ENCODE assay signal across 8 mouse cellular contexts in genomic region chr19:46045696-46046311, GRCm38 (mm10). TPM values are rescaled to one million over a fixed set of nuclear protein-coding genes. Genes with fewer than 3 reads are reported as not detected.
A peak's percentile ranks its signal among the peaks of the same experiment; 100 is the strongest.
DNase-seq lines count a peak whose midpoint lies in the region; ATAC-seq and TF ChIP-seq lines count a peak whose summit lies in the region.

No protein-coding gene starts in this region.

- no peak for TF ChIP-seq RAD21 in MEL (IDR thresholded peaks at IDR 0.05; ENCODE audit: low read depth, low read length)

- no peaks in the 10 kb centered on the region for H3K9me3 ChIP-seq in MEL (replicated peaks; ENCODE audit: insufficient read depth, low read length)
- no peaks in the 10 kb centered on the region for H3K9me3 ChIP-seq in intestine, postnatal 0 days (ENCODE audit: control insufficient read depth)
- no peaks in the 10 kb centered on the region for H3K9me3 ChIP-seq in liver, embryonic 15.5 days (replicated peaks)
- no peaks in the 10 kb centered on the region for H3K9me3 ChIP-seq in neural tube, embryonic 13.5 days

- H3K4me3 ChIP-seq in MEL (ENCODE audit: control insufficient read depth in 1 of 2, insufficient read depth in 1 of 2, low read depth in 2 of 2, low read length in 2 of 2), result peak overlapping the region; percentile 76 to 95
- H3K4me3 ChIP-seq in intestine, postnatal 0 days (ENCODE audit: low read depth, low read length), result peak overlapping the region; percentile 87
- H3K4me3 ChIP-seq in liver, embryonic 15.5 days (replicated peaks), result peak overlapping the region; percentile 89
- H3K4me3 ChIP-seq in neural tube, embryonic 13.5 days, result peak overlapping the region; percentile 95

- H3K4me1 ChIP-seq in MEL (ENCODE audit: control insufficient read depth in 1 of 2, insufficient read depth in 2 of 2, low read length in 2 of 2), result peaks cover 22 to 48% of the 10 kb centered on the region in 2 experiments
- H3K4me1 ChIP-seq in intestine, postnatal 0 days (replicated peaks; ENCODE audit: control insufficient read depth, insufficient read depth, low read length), result peaks cover 2% of the 10 kb centered on the region; the same call in 1 of the 2 replicates
- H3K4me1 ChIP-seq in liver, embryonic 15.5 days (replicated peaks), result peaks cover 60% of the 10 kb centered on the region
- peaks cover 51% of the 10 kb centered on the region for H3K4me1 ChIP-seq in neural tube, embryonic 13.5 days (replicated peaks)

- peaks cover 0 to 37% of the 10 kb centered on the region in 2 experiments; a peak in 2 of 4 replicates for H3K36me3 ChIP-seq in MEL (ENCODE audit: control insufficient read depth in 1 of 2, insufficient read depth in 2 of 2, low read length in 2 of 2)
- no peaks in the 10 kb centered on the region for H3K36me3 ChIP-seq in intestine, postnatal 0 days (ENCODE audit: control insufficient read depth, insufficient read depth)
- no peaks in the 10 kb centered on the region for H3K36me3 ChIP-seq in liver, embryonic 15.5 days (replicated peaks)
- no peaks in the 10 kb centered on the region for H3K36me3 ChIP-seq in neural tube, embryonic 13.5 days

- H3K27me3 ChIP-seq in MEL (ENCODE audit: control insufficient read depth in 1 of 2, insufficient read depth in 2 of 2, low read length in 2 of 2), result no peaks in the 10 kb centered on the region
- H3K27me3 ChIP-seq in intestine, postnatal 0 days (replicated peaks; ENCODE audit: control insufficient read depth, insufficient read depth, low read length), result no peaks in the 10 kb centered on the region
- H3K27me3 ChIP-seq in liver, embryonic 15.5 days, result peaks cover 31% of the 10 kb centered on the region
- H3K27me3 ChIP-seq in neural tube, embryonic 13.5 days, result no peaks in the 10 kb centered on the region

- DNase-seq in 416B (ENCODE audit: low read depth) (peak; percentile 69), MEL (ENCODE audit: low read depth, low spot score) (peak; percentile 65)
- peak; percentile 82 for DNase-seq in embryo, embryonic 10.5 days (ENCODE audit: low spot score)
- DNase-seq in heart, adult 18-20 months, result peak; percentile 79 to 81
- no peak for DNase-seq in Muller cell, postnatal 12 days (ENCODE audit: inconsistent ontology term)

- TF ChIP-seq CTCF in MEL (IDR thresholded peaks at IDR 0.05 in 2 of 3, conservative IDR thresholded peaks at IDR 0.05 in 1 of 3; ENCODE audit: control insufficient read depth in 1 of 3, insufficient read depth in 1 of 3, low read depth in 2 of 3, low read length in 3 of 3, poor library complexity in 1 of 3, severe bottlenecking in 1 of 3), result no peak
- TF ChIP-seq CTCF in intestine, postnatal 0 days (IDR thresholded peaks at IDR 0.05; ENCODE audit: low read depth), result 0 out of 2 replicates have a peak, but pooled peaks have one; percentile 3

- no peak for TF ChIP-seq EP300 in MEL (IDR thresholded peaks at IDR 0.05; ENCODE audit: low read depth in 1 of 2, low read length in 2 of 2)

- H3K79me2 ChIP-seq in MEL (ENCODE audit: control insufficient read depth, insufficient read depth, low read length, poor library complexity), result peaks cover 43% of the 10 kb centered on the region

- TF ChIP-seq POLR2A in MEL (IDR thresholded peaks at IDR 0.05; ENCODE audit: control insufficient read depth in 1 of 2, insufficient read depth in 1 of 2, low read depth in 1 of 2, low read length in 2 of 2, poor library complexity in 1 of 2), result no peak

- peak overlapping the region; percentile 89 for H3K9ac ChIP-seq in MEL (ENCODE audit: control insufficient read depth, low read depth, low read length, poor library complexity, severe bottlenecking)
- H3K9ac ChIP-seq in intestine, postnatal 0 days (ENCODE audit: low read depth, low read length), result peak overlapping the region; percentile 93; the same call in 1 of the 2 replicates
- peak overlapping the region; percentile 86 for H3K9ac ChIP-seq in liver, embryonic 15.5 days
- peak overlapping the region; percentile 99 for H3K9ac ChIP-seq in neural tube, embryonic 13.5 days

- H3K27ac ChIP-seq in MEL (ENCODE audit: control insufficient read depth, low read depth, low read length), result no peak overlapping the region; the same call in 1 of the 2 replicates
- H3K27ac ChIP-seq in intestine, postnatal 0 days (ENCODE audit: low read depth, low read length), result peak overlapping the region; percentile 96
- peak overlapping the region; percentile 87 for H3K27ac ChIP-seq in liver, embryonic 15.5 days (replicated peaks)
- H3K27ac ChIP-seq in neural tube, embryonic 13.5 days (replicated peaks), result peak overlapping the region; percentile 99

- peak; percentile 36 for ATAC-seq in intestine, postnatal 0 days
- ATAC-seq in liver, embryonic 15.5 days (ENCODE audit: insufficient read depth), result peak; percentile 17; the same call in 1 of the 2 replicates
- ATAC-seq in neural tube, embryonic 13.5 days (ENCODE audit: low read depth), result peak; percentile 33

- 3% methylated on average over 7 of the region's 7 CpGs for WGBS in intestine, postnatal 0 days
- 4% methylated on average over 7 of the region's 7 CpGs for WGBS in liver, embryonic 15.5 days (ENCODE audit: insufficient replicate concordance)
- 0% methylated on average over 7 of the region's 7 CpGs for WGBS in neural tube, embryonic 13.5 days

- peak overlapping the region; percentile 96 for H3K4me2 ChIP-seq in intestine, postnatal 0 days (replicated peaks; ENCODE audit: low read depth)
- H3K4me2 ChIP-seq in liver, embryonic 15.5 days, result peak overlapping the region; percentile 99
- peak overlapping the region; percentile 100 for H3K4me2 ChIP-seq in neural tube, embryonic 13.5 days

TF ChIP-seq in MEL, 35 proteins besides CTCF, POLR2A, EP300 and RAD21:
- no peak for TF ChIP-seq MAX (IDR thresholded peaks at IDR 0.05; ENCODE audit: low read length)
- 0 out of 2 replicates have a peak, but pooled peaks have one; percentile 20 for TF ChIP-seq CHD2 (IDR thresholded peaks at IDR 0.05; ENCODE audit: low read length)
- TF ChIP-seq ZKSCAN1 (IDR thresholded peaks at IDR 0.05; ENCODE audit: low read depth, low read length), result no peak
- TF ChIP-seq ELF1 (IDR thresholded peaks at IDR 0.05; ENCODE audit: low read depth, low read length), result 0 out of 2 replicates have a peak, but pooled peaks have one; percentile 21

RNA-seq across cellular contexts. Expression of gene Ldb1, which starts 0.8 kb away (rescaled TPM):
- total RNA-seq in MEL (2012; rRNA removed), result 299 and 357 TPM in 2 replicates
- polyA plus RNA-seq in MEL (2012; ENCODE audit: insufficient read depth in 1 of 2, insufficient read length in 2 of 2, low read depth in 1 of 2, low replicate concordance in 2 of 2, missing spikeins in 1 of 2), result 100 to 1,000 TPM; 632 to 842 TPM
- total RNA-seq in heart, adult 18-20 months (2021), result 10 to 100 TPM; 35.2 to 37.3 TPM
- 31.0 and 35.5 TPM in 2 replicates for polyA plus RNA-seq in intestine, postnatal 0 days (2015; fragmentation: Nextera tagmentation; extraction: Ambion mirVana)
- 27.0 and 31.2 TPM in 2 replicates for polyA plus RNA-seq in liver, embryonic 15.5 days (2015; fragmentation: Nextera tagmentation; extraction: Ambion mirVana)
- polyA plus RNA-seq in neural tube, embryonic 13.5 days (2015; fragmentation: Nextera tagmentation; extraction: Ambion mirVana), result 128 and 132 TPM in 2 replicates

RNA-seq across cellular contexts. Expression of gene Pprc1, which starts 1.1 kb away (rescaled TPM):
- total RNA-seq in MEL (2012; rRNA removed), result 39.3 and 41.9 TPM in 2 replicates
- polyA plus RNA-seq in MEL (2012; ENCODE audit: insufficient read depth in 1 of 2, insufficient read length in 2 of 2, low read depth in 1 of 2, low replicate concordance in 2 of 2, missing spikeins in 1 of 2), result 100 to 1,000 TPM in 1 of 2 experiments, 10 to 100 TPM in 1; 27.8 to 135 TPM
- total RNA-seq in heart, adult 18-20 months (2021), result 10 to 100 TPM; 14.2 to 14.9 TPM
- 8.3 and 8.8 TPM in 2 replicates for polyA plus RNA-seq in intestine, postnatal 0 days (2015; fragmentation: Nextera tagmentation; extraction: Ambion mirVana)
- polyA plus RNA-seq in liver, embryonic 15.5 days (2015; fragmentation: Nextera tagmentation; extraction: Ambion mirVana), result 15.7 and 17.0 TPM in 2 replicates
- 17.1 and 25.1 TPM in 2 replicates for polyA plus RNA-seq in neural tube, embryonic 13.5 days (2015; fragmentation: Nextera tagmentation; extraction: Ambion mirVana)

RNA-seq across cellular contexts. Expression of gene Nolc1, which starts 29.9 kb away (rescaled TPM):
- total RNA-seq in MEL (2012; rRNA removed), result 276 and 294 TPM in 2 replicates
- 100 to 1,000 TPM; 213 to 753 TPM for polyA plus RNA-seq in MEL (2012; ENCODE audit: insufficient read depth in 1 of 2, insufficient read length in 2 of 2, low read depth in 1 of 2, low replicate concordance in 2 of 2, missing spikeins in 1 of 2)
- 10 to 100 TPM; 17.9 to 19.1 TPM for total RNA-seq in heart, adult 18-20 months (2021)
- polyA plus RNA-seq in intestine, postnatal 0 days (2015; fragmentation: Nextera tagmentation; extraction: Ambion mirVana), result 22.2 and 25.1 TPM in 2 replicates
- 47.3 and 48.8 TPM in 2 replicates for polyA plus RNA-seq in liver, embryonic 15.5 days (2015; fragmentation: Nextera tagmentation; extraction: Ambion mirVana)
- polyA plus RNA-seq in neural tube, embryonic 13.5 days (2015; fragmentation: Nextera tagmentation; extraction: Ambion mirVana), result 60.1 and 73.6 TPM in 2 replicates

RNA-seq across cellular contexts. Expression of gene Hps6, which starts 42.5 kb away (rescaled TPM):
- total RNA-seq in MEL (2012; rRNA removed), result 11.4 and 11.5 TPM in 2 replicates
- polyA plus RNA-seq in MEL (2012; ENCODE audit: insufficient read depth in 1 of 2, insufficient read length in 2 of 2, low read depth in 1 of 2, low replicate concordance in 2 of 2, missing spikeins in 1 of 2), result 10 to 100 TPM in 1 of 2 experiments, not detected in 1; 13.2 TPM
- total RNA-seq in heart, adult 18-20 months (2021), result 1 to 10 TPM; 5.0 to 5.1 TPM
- polyA plus RNA-seq in intestine, postnatal 0 days (2015; fragmentation: Nextera tagmentation; extraction: Ambion mirVana), result 5.3 and 5.4 TPM in 2 replicates
- 3.0 and 3.2 TPM in 2 replicates for polyA plus RNA-seq in liver, embryonic 15.5 days (2015; fragmentation: Nextera tagmentation; extraction: Ambion mirVana)
- 4.0 and 4.7 TPM in 2 replicates for polyA plus RNA-seq in neural tube, embryonic 13.5 days (2015; fragmentation: Nextera tagmentation; extraction: Ambion mirVana)

RNA-seq across cellular contexts. Expression of gene Armh3, which starts 47.5 kb away (rescaled TPM):
- 4.1 TPM in 2 replicates for total RNA-seq in MEL (2012; rRNA removed)
- 10 to 100 TPM in 1 of 2 experiments, not detected in 1; 10.8 TPM for polyA plus RNA-seq in MEL (2012; ENCODE audit: insufficient read depth in 1 of 2, insufficient read length in 2 of 2, low read depth in 1 of 2, low replicate concordance in 2 of 2, missing spikeins in 1 of 2)
- total RNA-seq in heart, adult 18-20 months (2021), result 10 to 100 TPM; 16.2 to 17.2 TPM
- 9.9 and 10.1 TPM in 2 replicates for polyA plus RNA-seq in intestine, postnatal 0 days (2015; fragmentation: Nextera tagmentation; extraction: Ambion mirVana)
- polyA plus RNA-seq in liver, embryonic 15.5 days (2015; fragmentation: Nextera tagmentation; extraction: Ambion mirVana), result 4.0 and 4.1 TPM in 2 replicates
- polyA plus RNA-seq in neural tube, embryonic 13.5 days (2015; fragmentation: Nextera tagmentation; extraction: Ambion mirVana), result 24.8 and 25.0 TPM in 2 replicates
